Mouse (Mus musculus): ENCODE measurements around the gene Rgs21. TPM values are rescaled to one million over a fixed set of nuclear protein-coding genes. Genes with fewer than 3 reads are reported as not detected.

Rgs21 gene
- polyA plus RNA-seq, 1 experiment from 2014 or later: not detected

Other genes with a start within 250 kb of the Rgs21 start
- 0.64 and 0.97 TPM in 2 replicates for gene Rgs18, start 207.8 kb upstream of the Rgs21 start, polyA plus RNA-seq (2014; fragmentation: Nextera tagmentation; extraction: Ambion mirVana)